Mouse (Mus musculus): ENCODE results near the gene B4galt2. TPM values are rescaled to one million over a fixed set of nuclear protein-coding genes. Genes with fewer than 3 reads are reported as not detected.

Gene B4galt2
- polyA plus RNA-seq, 1 experiment: 106 TPM

DNA sequence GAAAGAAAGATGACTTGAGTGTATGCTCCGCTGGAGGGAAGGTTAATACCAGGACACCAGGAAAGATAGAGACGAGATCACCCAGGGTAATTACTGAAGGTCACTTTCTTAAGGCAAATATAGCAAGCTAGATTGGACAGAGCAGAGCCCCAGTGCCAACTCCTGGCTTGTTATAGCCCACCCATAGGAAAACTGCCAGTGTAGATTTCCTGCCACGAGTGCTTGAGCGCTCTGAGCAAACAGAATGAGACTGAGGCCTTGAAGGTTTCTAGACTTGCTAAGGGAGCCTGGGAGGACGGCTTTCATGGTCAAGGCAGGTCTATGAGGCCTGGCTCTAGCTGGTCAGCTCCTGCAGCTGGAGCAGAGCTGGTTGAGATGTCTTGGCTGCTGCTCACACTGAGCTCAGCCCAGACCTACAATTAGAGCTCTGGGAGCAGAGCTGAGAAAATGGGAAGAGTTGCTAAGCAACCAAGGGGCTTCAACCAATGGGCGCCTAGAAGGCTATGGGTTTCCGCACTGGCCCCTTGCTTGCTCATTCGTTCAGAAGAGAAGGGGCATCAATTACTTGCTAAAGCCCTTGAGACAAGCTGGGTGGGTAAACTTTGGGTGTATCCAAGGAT lies 25.7 kb upstream of the B4galt2 start:
- no peak for DNase-seq (ENCODE audit: extremely low spot score in 1 of 2, low spot score in 1 of 2)

DNA sequence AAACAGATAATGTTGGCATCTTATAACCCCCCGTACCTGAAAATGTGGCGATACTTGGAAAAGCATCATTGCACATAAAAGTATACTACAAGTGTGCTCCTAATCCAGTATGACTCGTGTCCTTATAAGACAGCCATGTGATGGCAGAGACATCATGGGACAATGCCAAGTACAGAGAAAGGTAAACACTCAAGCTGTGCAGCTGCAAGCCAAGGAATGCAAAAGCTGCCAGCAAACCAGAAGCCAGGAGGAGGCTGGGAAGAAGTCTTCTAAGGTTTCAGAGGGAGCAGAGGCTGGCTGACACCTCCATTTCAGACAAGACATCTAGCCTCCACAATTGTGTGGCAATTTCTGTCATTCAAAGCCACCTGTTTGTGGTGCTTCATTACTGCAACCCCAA lies 22.9 kb upstream of the B4galt2 start:
- DNase-seq (ENCODE audit: extremely low spot score in 1 of 2, low spot score in 1 of 2): no peak

DNA sequence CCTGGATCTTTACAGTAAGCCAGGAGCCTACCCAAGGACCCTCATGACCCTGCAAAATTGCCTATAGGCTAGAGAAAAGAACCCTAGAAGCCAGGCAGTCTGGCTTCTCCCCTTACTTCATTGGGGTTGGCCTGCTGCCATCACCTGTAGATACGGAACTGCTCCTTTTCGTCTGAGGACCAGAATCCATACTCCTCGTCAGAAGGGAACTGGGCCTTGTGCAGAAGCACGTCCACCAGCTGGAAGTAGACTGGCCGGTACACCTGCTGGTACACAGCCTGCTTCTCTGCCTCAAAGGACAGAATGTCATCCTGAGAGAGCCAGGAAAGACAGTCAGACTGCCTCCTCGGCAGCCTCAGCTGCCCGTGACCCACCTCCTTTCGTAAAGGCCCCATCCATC lies 21.5 kb upstream of the B4galt2 start:
- no peak for DNase-seq (ENCODE audit: extremely low spot score in 1 of 2, low spot score in 1 of 2)

DNA sequence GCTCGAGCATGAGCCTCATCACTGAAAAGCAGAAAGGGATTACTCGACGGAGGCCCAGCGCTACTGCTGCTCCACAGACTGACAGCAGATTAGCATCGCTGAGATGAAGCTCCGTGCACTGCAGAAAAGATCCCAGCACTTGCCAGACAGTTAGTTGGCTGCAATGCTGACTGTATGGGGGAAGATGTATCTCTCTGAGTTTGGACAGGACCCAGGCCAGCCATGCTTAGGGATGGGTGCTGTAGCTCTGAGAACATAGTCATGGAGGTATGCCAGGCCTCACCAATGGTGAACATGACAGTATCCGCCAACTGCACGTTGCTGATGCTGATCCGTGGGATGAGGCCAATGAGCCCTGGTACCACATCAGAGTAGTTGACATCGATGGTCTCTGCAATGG lies 20.8 kb upstream of the B4galt2 start:
- DNase-seq (ENCODE audit: extremely low spot score in 1 of 2, low spot score in 1 of 2): peak in 1 of 2 experiments; percentile 66

DNA sequence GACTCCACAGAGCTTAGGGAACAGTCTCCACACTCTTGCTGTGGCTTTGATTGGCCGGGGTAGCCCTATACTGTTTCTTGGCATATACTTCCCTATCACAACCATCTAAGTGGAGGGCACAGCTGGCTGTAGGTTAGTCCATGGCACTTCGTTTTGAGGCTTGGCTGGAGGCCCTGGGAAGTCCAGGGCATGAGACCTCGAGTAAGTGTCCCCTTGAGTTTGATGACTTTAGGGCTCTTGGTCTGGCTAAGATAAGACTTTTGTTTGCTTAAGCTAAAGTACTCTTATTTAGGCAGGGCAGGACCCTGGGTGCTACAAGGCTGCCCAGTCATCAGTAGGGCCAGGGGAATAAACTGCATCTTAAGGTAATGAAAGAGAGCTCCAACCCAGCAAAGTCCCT lies 14.8 kb upstream of the B4galt2 start:
- no peak for DNase-seq (ENCODE audit: extremely low spot score in 1 of 2, low spot score in 1 of 2)

DNA sequence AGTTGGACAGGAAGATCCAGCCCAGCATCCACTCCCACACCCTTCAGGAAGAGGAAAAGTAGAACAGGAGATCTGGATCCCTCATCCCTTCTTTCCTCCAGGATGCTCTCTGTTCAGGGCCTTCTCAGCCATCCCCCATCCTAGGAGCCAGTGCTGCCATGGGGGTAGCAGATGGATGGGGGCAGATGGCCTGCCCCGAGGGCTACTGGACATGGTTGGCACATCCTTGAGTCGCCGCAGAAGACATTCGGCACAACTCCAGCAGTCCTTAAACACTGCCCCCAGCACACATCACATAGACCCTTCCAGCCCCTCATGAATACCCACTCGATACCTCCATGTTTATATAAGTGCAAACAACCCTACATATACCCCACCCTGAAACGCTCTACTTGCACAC lies 12.7 kb upstream of the B4galt2 start:
- no peak for DNase-seq (ENCODE audit: extremely low spot score in 1 of 2, low spot score in 1 of 2)

DNA sequence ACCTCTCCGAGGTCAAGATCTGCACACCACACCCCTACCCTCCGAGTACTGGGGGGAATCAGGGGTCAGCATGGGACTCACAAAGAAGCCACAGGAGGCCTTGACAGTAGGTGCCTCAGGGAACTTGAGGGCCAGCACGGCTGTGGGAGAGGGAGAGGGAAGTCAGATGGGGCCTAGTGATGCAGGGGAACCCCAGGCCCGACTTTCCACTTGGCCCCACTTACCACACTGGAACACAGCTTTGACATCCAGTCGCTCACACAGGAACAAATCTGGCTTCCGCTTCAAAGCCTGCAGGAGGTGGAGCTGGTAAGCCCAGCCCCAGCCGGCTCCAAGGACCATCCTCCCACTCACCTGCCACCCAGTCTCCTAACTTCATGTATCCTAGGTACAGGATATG lies 12.1 kb upstream of the B4galt2 start:
- DNase-seq (ENCODE audit: extremely low spot score in 1 of 2, low spot score in 1 of 2): no peak

DNA sequence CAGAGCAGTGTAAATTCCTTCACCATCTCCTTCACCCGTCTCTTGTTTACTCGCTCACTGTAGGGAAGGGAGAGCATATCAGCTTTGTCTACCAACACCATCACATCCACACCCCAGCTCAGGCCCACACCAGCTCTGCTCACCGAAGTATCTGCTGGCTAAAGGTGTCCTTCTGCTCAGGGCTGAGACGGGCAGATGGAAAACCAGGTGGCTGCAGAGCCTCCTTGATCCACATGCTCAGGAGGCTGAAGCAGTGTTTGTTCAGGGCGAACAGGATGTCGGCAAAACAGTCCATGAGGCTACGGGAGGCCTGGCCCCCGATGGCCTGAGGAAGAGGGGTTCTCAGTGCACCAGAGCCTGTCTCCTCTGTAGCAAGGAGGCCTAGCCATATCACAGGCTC lies 11.3 kb upstream of the B4galt2 start:
- no peak for DNase-seq (ENCODE audit: extremely low spot score in 1 of 2, low spot score in 1 of 2)

DNA sequence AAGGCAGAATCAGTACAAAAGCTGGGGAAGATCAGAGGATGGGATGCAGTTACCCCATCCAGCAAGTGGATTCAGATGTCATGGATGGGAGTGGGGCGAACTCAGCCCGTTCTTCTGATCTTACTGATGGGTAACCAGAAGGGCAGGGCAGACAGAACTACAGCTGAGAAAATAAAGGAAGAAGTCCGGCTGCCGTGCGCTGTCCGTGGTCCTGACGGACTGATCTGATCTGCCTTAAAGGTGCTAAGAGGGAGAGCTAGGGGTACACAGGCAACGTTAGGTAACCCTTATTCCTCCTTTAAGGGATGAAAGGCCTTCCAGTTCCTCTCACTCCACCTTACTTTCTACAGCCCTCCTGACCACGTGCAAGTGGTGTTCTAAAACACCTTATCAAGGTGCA lies 10.1 kb upstream of the B4galt2 start:
- no peak for DNase-seq (ENCODE audit: extremely low spot score in 1 of 2, low spot score in 1 of 2)

DNA sequence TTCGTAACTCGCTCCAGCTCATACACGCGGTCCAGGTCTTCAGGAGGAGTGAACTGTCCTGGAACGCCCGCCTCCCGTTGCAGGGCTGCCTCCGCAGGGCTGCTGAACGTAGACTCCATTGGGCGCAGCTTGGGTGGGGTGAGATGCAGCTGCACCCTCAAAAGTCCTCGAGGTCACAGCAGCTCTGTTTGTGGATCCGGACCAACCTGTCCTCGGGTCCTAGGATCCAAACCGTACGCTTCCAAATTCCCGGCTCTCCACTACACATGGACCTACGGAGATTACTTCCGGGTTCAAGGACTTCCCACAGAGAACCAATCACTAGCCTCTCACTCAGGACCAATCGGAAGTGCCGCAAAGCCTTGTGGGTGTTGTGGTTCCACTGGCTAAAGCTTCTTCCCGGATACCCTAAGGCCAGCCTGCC lies 8.5 kb upstream of the B4galt2 start, which contains the start of gene Dph2:
Dph2 (minus strand) TSS at position 295 of the 424 bp plus-strand sequence.
- DNase-seq (ENCODE audit: extremely low spot score in 1 of 2, low spot score in 1 of 2): peak; percentile 82 to 92

DNA sequence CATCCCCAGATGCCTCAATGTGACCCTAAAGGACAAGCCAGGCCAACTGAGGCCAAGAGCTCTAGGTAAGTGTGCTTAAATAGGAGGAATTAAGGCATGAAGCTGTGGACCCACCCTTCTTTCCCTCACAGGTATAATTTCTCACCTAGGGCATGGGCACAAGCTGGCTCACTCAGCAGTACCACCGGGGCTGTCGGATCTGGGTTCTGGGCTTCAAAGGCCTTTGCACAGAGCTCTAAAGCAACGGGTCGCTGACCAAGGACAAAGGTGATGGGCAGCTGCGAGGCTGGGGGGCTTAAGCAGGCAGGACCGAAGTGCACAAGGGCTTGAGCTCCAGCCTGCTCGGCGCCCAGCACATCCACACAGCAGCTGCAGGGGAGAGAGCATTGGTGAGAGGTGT lies 7.5 kb upstream of the B4galt2 start:
- no peak for DNase-seq (ENCODE audit: extremely low spot score in 1 of 2, low spot score in 1 of 2)

DNA sequence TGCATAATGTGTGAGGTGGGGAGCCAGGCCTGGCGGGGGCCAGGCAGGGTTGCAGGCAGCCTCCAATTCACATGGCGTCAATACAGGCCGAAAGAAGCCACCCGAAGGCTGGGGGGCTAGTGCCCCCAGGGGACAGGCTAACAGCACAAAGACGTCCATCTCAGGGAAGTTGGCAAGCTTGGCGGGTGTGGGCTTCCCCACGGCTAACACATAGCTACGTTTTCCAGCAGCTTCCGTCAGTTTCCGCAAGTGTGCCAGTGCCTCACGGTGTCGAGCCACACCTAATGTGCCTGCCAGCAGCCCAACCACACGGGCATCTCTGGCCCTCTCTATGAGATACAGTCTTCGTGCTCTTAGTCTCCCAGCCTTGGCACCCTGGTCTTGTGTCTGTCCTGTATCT lies 6.7 kb upstream of the B4galt2 start:
- DNase-seq (ENCODE audit: extremely low spot score in 1 of 2, low spot score in 1 of 2): no peak

DNA sequence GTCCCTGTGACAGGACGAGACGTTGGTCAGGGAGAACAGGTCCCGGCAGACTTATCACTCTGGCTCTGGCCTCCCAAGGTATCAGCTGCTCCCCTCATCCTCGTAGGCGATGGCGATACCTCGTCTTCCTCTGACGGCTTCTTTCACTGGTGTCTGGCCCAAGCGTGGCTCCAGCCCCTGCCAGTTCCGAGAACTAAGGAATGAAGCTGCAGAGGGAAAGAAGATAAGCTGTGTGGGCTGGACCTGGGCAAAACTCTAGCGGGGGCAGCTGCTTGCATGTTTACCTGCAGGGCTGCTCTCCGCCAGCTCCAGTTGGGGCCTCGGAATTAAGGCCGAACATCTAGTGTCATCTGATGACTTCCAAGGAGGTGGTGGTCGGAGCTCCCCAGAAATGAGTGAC lies 6.2 kb upstream of the B4galt2 start:
- DNase-seq (ENCODE audit: extremely low spot score in 1 of 2, low spot score in 1 of 2): no peak

DNA sequence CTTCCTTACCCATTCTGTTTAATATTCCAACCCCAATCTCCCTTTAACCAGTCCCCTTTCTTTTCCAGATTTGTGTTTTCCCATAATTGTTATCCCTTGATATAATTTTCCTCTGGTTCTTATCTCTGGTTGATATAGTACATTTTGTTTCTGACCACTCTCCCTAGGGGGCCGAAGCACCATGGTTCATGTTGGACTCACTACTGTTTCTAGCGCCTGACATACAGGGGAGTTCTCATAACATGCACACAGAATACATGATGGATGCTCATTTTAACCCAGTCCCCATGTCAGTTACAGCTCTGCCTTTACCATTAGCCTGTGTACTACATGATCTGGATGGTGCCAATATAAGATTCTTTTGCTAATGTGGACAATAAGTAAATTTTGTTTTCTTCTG lies 4.6 kb upstream of the B4galt2 start:
- DNase-seq (ENCODE audit: extremely low spot score in 1 of 2, low spot score in 1 of 2): no peak

DNA sequence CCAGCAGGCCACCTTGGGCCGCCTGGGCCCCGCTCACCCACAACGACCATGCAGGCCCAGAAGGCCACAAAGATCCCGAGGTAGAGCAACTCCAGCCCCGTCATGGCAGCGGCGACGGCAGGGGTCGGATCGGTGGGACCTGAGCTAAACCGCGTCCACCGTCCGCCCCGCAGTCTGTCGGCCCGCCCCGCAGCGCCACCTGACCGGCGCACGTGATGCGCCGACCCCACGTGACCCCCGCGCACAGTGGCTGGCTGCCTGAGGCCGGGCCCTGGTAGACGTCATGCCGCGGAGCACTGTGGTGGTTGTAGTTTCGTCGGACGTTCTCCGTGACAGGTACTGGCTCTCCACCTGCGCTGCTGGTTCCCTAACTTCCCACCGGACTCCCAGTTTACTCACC lies 3.8 kb upstream of the B4galt2 start, which contains the start of gene Atp6v0b:
Atp6v0b (minus strand) TSS at position 201 of the 400 bp plus-strand sequence.
- DNase-seq (ENCODE audit: extremely low spot score in 1 of 2, low spot score in 1 of 2): peak; percentile 91 to 96

DNA sequence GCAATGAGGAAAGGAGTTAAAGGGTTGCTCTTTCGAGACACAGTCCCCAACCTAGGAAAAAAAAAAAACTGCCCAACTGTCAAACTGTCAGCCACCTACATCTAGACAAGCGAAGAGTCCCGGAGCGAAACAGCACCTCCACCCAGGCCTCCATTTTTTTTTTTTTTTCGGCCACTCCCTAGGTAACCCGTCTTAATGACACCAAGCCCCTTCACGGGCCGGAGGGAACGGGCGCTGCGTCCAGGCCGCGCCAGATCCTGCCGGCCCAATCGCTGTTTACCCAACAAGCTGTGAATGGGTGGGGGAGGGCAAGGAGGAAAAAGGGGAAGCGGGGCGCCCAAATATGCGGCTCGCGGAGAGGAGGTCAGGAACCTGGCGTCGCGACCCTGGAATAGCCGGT lies 3.4 kb upstream of the B4galt2 start:
- no peak for DNase-seq (ENCODE audit: extremely low spot score in 1 of 2, low spot score in 1 of 2)

DNA sequence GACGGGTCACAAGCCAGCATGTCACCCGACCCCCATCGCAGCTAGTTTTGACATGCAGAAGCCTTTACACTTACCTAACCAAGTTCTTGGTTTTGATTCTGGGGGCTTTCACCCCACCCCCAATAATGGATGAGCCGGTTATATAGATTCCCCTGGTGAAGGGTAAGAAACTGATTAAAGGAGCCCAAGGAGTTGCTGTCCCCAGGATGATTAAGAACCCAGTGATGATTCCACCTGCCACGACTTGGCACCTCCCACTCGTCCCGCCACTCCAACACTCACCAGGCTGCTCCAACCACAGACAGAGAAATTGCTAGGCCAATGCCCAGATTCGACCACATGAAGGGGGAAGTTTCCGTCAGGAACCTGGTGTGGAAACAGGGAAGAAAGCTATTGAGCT lies 2.7 kb upstream of the B4galt2 start:
- no peak for DNase-seq (ENCODE audit: extremely low spot score in 1 of 2, low spot score in 1 of 2)

DNA sequence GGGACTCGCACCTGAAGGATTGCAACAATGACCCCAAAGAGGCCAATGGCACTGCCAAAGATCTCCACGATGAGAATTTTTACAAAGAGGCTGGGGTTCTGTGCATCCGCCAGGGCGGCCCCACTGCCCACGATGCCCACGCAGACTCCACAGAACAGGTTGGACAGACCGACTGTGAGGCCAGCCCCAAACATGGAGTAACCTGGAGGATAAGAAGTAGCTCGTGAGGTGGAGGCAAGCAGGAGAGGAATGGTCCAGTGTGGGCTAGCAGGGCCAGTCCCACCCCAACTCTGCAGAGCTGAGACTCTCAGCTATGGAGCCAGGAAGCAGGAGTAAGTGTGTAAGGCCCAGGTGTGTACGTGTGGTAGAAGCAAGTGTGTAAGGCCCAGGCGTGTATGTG lies 1.8 kb upstream of the B4galt2 start:
- no peak for DNase-seq (ENCODE audit: extremely low spot score in 1 of 2, low spot score in 1 of 2)

DNA sequence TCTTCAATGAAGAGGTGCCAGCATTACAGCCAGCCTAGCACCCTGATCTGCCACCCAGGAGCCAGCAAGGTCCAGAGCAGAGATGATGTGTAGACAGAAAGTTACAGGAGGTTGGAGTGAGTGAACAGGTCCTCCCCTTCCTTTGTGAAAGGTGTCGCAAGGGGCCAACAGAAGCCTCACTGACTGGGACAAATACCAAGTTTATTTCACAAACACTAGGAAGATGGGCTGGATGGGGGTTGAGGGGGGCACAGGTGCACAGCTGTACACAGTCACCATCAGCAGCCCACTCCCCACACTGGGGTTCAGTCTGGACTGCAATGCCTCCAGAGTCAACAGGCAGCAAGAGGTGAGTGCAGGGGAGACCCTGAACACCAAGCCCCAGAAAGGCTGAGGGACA lies 859 bp upstream of the B4galt2 start:
- no peak for DNase-seq (ENCODE audit: extremely low spot score in 1 of 2, low spot score in 1 of 2)

DNA sequence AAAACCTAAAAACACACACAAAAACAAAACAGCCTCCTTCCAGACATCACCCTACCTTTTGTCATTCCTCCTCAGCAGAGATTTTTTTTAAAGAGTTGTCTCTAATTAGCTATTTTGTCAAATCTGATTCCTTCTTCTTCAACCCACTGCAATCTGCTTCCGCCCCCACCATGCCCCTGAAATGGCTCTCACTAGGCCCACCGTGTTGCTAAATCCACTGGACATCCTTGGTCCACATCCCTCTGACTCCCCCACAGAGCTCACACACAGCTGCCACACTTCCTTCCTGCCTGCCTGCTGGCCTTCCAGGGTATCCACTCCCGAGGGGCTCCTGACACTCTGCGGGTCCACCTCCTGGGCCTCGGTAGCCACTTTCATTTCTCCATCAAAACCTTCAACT lies 4.6 kb downstream of the B4galt2 start:
- no peak for DNase-seq (ENCODE audit: extremely low spot score in 1 of 2, low spot score in 1 of 2)

DNA sequence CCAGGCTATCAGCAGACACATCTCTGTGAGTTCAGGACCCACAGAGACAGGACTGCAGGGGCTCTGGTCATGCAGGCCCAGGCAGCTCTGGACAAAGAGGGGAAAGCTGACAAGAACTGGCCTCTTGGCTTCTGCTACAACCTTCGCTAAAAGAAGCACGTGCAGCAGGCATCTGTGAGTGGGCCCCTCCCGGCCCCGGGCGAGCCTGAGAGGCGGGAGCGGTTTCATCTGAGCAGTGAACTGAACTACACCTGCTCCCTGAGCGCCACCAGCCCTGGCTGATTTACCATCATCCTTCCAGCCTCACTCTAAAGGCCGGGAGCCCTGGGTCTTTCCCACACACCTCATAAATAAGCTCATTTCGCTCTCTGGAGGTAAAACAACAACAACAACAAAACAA lies 5.0 kb downstream of the B4galt2 start:
- DNase-seq (ENCODE audit: extremely low spot score in 1 of 2, low spot score in 1 of 2): no peak

DNA sequence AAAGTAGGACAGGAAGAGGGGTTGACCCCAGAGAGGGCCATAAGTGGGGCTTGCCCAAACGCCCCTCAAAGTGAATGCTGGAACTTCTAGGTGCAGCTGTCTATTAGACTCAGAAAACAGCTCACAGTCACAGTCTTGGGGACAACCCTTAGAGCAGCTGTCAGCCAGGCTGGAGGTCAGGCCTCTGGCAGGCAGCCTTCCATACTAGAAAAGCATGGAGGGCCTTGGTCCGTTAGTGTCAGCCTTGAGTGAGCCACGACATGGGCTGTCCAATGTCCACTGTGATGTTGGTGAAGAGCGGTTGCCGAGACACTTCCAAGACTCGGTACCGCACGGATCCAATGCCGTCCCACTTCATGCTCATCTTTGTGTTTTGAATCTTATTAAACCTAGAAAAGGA lies 9.7 kb downstream of the B4galt2 start:
- DNase-seq (ENCODE audit: extremely low spot score in 1 of 2, low spot score in 1 of 2): no peak

DNA sequence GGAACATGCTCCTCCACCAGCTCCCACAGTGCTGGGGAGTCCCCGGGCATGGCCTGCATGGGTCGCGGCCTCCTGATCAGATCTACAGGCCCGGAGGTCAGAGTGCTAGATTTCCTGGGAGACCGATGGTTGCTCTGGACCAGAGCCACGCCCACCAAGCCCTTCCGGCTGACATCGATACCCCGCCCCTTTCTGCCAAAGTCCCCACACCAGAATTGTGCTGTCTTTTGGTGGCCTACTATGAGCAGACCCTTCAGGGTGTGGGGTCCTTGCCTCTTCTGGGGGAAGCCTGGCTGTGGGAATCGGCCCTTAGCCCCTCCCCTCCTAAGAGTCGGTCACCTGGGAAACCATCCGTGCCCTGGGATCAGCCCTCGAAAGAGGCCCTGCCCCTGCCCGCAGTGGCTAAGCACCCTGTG lies 10.8 kb downstream of the B4galt2 start, which contains the start of gene Ccdc24:
Ccdc24 (minus strand) TSS at position 87 of the 416 bp plus-strand sequence.
- no peak for DNase-seq (ENCODE audit: extremely low spot score in 1 of 2, low spot score in 1 of 2)

All from frontal cortex, adult 2 months (tissue).